Mouse (Mus musculus) embryo, embryonic 11 days (tissue): ENCODE data around the gene Acvr1b.

ENCODE experiments used
- DNase-seq: peaks from one replicate; pipeline ENCODE4 v3.0.0-alpha.2; 2015

Acvr1b gene

DNA sequence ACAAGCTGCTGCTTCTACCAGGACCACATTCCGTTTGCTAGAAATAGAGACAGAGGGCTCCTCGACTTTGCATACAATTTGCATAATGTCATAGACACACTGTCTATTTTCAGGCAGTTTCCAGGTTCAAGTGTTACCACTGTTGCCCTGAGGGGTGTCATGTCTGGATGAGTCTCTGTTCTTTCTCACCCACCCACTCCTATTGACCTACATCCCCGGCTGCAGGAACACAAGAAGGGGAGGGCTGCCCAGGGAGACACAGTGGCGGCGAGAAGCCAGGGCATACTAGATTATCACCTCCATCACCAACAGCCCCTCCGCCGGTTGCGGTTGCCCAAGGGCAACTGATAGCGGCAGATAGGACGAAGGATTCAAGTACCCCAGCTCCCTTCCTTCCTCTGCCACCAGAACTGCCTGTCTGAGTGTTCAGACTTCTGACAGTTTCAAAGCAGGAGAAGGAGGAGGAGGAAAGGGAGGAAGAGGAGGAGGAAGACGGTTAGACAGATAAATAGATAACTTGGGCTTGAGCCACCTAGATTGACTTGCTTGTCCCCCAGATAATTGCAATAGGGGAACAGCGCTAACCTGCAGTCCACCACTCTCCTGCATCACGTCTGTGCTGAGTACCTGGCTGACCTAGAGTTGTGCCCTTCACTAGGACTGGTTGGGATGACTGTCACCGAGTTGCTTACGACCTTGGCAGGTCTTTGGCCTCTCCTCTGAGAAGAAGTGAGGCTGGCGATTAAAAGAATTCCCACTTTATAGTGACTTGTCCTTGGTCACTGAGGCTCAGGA lies 26.6 kb upstream of the Acvr1b start:
- DNase-seq: no peak

DNA sequence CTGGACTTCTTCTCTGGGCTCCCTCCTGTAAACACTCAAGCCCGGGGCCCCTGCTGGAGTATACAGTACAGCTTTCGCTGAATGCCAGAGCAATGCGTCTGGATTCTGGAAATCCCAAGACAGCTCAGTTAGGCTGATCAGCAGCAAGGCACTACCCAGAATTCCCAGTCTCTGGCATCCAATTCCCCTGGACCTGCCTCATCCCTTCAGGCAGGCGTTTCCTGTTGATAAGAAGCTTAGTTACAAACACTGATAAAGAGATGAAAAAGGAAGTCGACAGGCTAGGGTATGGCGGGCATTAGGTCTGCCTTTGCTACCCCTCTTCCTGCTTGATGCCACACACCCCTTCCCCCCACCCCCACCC lies 26.0 kb upstream of the Acvr1b start:
- no peak for DNase-seq

DNA sequence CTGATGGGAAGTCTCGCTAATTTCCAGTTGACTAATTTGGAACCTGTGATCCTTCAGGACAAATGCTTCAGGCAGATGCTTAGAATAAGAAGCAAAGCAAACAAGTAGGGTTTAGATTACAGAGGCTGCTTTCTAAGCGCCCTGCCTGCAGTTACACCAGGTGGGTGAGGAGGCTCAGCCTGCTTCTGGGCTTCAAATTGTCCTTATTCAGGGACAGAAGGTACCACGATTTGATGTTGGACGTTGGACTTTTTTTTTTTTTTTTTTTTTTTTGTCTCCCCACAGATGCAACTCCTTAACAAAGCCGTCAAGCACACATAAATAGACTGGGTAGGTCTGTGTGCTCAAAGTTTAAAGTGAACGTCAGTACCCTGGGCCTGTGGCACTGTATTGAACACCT lies 25.3 kb upstream of the Acvr1b start:
- no peak for DNase-seq

DNA sequence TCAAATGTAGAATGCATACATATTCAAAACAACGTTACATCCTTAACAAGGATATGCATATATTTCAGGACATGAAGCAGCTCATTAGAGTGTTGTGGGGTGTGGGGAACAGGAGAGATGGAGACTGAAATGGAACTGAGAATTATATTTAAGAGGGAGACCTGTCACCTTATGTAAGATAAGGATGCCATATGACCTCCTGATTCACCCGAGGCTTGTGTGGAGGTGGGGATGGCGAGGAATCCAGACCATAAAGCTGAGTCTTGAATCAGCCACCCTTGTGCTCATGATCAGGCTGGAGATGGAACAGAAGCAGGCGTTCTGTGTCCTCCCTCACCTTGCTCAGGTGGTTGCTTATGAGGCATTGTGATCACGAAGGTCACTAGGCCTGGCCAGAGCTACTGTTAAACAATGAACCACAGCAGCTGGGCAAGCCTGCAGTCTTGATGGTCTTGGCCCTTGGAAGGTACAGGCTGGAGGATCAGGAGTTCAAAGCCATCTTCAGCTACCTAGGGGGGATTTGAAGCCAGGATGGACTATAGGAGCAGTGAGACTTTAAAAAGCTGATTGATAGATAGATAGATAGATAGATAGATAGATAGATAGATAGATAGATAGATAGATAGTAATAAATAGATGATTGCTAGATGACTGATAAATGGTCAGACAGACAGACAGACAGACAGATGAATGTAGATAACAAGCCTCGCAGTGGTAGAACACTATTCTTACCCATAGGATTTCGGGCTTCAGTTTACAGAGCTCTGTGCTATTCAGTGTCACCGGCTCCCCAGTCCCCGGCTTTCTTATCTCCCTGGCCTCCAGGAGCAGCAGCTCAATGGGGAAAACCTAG lies 22.2 kb upstream of the Acvr1b start:
- DNase-seq: no peak

- DNase-seq: no peak
Observed at GRCm38 (mm10) chr15:101154700-101155616, 18.9 kb upstream of the Acvr1b start.

DNA sequence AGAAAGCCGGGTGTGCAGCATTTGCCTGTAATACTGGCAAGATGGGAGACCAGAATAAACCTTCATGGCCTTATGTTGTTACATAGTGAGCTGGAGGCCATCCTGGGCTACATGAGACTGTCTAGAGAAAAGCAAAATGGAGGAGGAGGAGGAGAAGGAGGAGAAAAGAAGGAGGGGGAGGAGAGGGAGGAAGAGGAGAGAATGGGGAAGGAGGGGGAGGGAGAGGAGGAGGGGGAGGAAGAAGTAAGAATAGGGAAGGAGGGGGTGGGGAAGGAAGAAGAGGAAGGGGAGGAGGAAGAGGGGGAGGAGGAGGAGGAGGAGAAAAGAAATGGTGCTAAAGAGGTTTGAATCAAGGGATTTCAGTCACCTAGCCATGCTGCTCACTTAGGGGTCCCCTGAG lies 13.7 kb upstream of the Acvr1b start:
- DNase-seq: no peak

GRCm38 (mm10) chr15:101160591-101160990 lies 13.3 kb upstream of the Acvr1b start:
- peak; percentile 72 for DNase-seq

GRCm38 (mm10) chr15:101161534-101161933 lies 12.3 kb upstream of the Acvr1b start:
- no peak for DNase-seq

DNA sequence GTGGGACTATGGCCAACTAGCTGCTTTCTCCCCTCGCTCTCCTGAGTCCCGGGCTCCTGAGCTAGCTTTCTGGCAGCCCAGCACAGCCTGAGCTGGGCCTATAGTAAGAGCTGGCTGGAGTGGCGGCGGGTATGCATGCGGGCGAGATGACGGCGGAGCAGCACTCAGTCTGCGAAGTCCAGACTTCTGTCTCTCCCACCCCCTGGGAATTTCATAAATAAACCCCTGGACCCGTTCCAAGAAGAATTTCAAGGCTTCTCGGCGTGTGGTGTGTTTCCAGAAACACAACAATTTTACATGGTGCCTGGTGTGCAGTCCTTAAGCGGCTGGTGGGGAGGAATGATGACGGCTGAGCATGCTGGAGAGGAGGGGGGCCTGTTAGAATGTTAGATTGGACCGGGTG lies 10.8 kb upstream of the Acvr1b start:
- DNase-seq: no peak

GRCm38 (mm10) chr15:101163854-101164253 lies 10.0 kb upstream of the Acvr1b start:
- no peak for DNase-seq

GRCm38 (mm10) chr15:101164291-101164690 lies 9.6 kb upstream of the Acvr1b start:
- DNase-seq: no peak

- DNase-seq: no peak
Observed at GRCm38 (mm10) chr15:101165658-101166437, 8.0 kb upstream of the Acvr1b start.

DNA sequence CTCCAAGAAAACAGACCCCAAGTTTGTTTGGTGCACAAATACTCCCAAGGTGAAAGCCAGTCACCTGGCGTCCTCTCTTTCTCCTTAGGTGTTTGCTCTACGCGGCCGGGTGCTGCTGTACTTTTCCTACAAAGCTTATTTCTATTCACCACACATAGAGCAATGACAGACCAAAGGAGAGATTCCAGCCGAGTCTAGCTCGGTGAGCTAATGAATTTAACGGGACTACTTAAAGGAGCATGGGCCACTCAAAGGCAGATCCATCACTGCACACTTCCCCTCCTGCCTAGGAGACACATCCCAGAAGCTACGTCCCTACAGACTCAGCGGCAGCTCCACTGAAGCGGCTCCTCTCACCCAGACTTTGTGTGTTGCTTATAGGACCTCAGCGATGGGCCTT lies 6.3 kb upstream of the Acvr1b start:
- no peak for DNase-seq

DNA sequence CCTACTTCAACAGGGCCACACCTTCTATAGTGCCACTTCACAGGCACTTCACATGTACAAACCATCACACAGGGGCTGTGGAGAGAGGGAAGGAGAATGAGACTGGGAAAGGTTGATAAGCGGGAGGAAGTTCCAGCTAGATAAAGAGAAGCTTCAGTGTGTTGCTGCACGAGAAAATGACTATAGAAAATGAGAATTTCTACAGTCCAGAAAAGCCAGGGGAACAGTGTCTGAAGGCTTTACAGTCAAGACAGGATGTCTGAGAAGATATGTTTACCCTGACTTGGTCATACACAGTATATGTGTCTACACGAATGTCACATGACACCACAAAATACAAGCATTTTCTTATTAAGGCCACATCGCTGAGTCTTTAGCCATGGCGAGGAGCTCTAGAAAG lies 4.0 kb upstream of the Acvr1b start:
- no peak for DNase-seq

GRCm38 (mm10) chr15:101170413-101170980 lies 3.4 kb upstream of the Acvr1b start:
- no peak for DNase-seq

DNA sequence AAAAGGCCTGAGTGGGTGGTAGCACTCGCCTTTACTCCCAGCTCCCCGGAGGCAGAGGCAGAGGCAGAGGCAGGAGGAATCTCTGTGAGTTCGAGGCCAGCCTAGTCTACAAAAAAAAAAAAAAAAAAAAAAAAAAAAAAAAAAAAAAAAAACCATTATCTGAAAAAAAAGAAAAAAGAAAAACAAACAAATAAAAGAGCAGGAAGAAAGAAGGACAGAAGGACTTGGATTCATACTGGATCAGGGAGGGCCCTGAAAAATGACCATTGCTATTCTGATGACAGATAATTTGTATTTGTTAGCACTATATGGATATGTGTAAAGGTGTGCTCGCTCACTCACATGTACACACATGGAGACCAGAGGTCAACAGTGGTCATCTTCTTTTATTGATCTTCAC lies 2.6 kb upstream of the Acvr1b start:
- DNase-seq: no peak

DNA sequence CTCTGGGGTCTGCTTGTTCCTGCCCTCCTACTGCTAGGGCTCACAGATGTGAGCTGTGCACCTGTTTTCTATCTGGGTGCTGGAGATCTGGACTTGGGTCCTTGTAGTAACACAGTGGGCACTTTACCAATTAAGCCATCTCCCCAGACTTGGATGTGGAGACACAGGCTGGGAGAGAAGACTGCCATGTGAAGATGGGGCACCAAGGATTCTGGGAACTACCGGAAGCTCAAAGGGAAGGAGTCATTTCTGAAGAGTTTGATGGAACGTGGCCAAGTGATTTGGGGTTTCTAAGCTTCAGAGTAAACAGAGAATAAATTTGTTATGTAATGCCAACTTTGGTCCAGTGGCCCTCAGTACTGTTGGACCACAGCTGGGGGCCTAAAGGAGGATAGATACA lies 1.9 kb upstream of the Acvr1b start:
- no peak for DNase-seq

DNA sequence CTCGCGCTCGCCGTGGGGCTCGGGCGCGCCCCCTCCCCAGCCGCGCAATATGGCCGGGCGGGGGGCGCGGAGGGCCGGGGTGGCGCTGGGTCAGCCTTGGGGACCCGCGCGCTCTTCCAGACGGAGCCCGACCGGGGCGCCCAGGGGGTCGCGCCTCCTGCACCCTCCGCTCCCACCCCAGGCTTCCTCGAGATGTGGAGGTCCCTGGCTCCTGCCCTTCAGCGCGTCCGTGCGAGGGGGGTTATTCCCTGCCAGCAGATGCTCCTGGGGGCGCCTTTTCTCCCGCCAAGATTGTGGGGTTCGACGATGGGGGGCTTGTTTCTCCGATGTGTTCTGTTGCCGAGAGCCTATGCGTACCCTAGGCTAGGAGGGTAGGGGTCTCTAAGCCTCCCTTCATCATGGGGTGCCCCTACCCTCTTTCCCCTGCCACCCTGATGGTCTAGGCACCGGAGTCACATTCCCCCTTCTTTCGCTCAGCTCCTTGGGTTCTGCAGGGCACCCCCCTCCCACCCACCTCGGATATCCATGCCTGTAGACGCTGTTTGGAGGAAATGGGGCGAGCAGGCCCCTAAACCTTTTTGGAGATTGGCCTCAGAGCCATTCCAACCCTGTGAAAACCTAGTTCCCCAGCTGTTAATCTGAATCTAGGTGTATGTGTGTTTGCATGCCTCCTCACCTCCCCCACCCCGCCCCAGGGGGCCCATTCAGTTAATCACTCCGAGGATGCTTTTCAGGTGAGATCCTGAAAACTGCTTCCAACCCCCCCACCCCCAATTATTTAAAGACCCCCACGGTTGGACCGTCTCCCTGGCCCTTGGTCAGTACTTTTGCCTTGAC lies 645 bp downstream of the Acvr1b start:
- DNase-seq: no peak

- DNase-seq: no peak
Observed at GRCm38 (mm10) chr15:101175131-101175460, 1.2 kb downstream of the Acvr1b start.

DNA sequence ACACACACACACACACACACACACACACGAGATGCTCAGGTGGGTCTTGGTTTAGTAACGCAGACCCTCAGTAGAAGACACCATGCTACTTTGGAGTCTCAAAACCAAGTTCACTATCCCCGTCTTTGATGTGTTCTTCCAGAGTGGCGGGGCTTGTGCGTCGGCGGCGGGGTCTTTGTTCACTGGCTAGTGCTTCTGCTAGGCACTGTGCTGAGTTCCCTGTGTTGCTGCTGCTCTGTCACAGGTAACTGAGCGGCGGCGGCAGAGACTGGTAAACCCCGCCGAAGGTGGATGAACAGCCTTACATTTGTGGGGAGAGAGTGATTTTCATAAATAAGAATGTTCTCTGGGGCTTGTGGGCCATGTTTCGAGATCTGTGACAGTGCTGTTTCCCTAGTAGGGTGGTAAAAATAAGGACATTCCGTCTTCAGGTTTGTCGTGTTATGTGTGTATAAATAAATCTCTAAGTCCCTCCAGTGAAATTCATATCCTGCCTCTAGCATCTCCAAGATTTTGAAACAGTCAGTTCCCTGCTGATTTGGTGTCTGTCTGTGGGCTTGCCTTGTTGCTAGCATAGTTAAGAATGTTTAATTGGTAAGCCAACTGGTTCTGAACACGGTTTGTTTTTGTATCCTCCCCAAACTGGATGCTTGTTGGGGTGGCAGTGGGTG lies 1.9 kb downstream of the Acvr1b start:
- no peak for DNase-seq

DNA sequence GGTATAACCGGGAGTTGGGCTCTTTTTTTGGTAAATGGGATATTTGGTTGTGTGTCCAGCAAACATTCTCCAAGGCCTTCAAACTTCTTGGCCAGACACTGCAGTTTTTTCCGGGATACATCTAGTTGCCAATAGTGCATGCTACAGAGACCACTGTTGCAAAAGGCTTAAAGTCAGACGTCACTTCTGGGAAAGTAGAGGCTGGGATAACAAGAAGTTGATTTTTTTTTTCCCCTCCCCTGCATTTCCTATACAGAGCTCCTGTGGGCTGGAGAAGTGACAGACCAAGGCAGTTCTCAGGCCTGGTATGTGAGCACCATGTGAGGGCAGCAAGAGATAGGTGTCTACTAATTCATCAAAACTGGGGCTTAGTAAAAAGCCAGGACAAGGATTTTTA lies 2.4 kb downstream of the Acvr1b start:
- DNase-seq: no peak
